Mouse (Mus musculus): ENCODE measurements around the gene Gab2. TPM values are rescaled to one million over a fixed set of nuclear protein-coding genes. Genes with fewer than 3 reads are reported as not detected.

Gene Gab2
- total RNA-seq, 1 experiment from 2014 or later, result 36.3 TPM

DNA sequence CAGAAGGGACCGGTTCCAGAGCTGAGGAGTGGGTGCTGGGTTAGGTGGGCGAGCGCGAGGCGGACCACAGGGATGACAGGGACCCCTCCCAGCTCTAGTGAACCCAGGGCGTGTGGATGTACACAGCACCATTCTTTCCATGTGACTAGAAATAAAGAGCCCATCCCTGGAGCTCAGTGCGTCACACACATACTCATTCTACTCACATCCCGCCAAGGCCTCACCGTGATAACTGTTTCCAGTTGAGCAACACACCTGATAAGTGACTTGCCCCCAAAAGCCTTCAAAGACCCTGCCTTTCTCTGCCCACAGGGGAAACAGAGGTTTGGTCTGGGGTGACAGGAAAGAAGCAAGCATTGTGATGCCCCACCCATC is 251.3 kb downstream of the Gab2 start:
- no peak for ATAC-seq (ENCODE audit: extremely low read depth, insufficient number of reproducible peaks, low FRiP score, poor library complexity, severe bottlenecking)

DNA sequence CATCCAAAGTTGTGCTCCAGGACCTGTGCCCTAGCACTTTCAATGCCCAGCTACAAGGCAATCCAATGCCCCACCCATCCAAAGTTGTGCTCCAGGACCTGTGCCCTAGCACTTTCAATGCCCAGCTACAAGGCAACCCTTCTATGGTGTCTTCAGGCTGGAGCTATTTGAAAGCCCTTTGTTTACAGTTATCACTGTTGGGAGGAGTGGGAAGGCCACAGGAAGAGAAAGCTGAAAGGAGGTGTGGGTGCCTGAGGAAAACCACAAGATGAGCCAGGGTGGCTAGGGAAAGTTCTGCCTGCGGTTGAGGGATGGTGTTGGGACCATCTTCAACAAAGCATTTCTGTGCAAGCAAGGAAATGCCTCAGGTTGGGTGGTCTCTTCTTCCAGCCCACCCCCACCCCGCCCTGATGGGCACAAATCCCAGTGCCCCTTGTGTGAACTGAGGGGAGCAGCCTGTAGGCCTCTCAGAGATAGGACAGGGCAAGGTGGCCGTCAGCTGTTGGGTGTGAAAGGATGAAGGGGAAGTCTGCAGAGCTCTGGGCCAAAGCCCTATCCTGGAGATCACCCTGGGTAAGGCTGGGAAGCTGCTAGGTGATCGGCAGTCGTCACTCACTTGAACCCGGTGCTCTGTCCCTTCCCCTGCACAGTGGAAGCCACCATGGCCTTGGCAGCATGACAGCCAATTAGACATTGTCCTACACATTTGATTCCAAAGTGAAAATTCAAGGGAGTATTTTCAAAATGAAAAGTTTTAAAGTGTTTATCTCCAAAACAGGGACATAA is 251.9 kb downstream of the Gab2 start:
- no peak for ATAC-seq (ENCODE audit: extremely low read depth, insufficient number of reproducible peaks, low FRiP score, poor library complexity, severe bottlenecking)

DNA sequence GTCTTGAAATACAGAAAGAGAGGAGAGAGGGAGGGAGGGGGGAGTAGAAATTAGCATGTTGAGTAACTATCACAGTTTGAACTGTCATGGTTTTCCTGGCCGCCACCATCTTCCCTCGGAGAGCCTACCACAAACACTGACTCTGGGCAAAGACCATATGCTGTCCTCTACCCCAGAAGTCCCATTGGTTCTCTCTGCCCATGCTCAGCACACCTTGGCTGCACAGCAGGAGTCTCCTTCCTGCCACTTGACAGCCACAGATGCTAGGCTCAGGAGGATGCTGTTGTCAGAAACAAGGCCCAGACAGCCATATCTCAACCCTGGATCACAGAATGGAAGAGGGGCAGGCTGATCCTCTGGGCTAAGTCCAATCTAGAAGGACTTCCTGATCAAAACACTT is 253.0 kb downstream of the Gab2 start:
- ATAC-seq (ENCODE audit: extremely low read depth, insufficient number of reproducible peaks, low FRiP score, poor library complexity, severe bottlenecking), result no peak

DNA sequence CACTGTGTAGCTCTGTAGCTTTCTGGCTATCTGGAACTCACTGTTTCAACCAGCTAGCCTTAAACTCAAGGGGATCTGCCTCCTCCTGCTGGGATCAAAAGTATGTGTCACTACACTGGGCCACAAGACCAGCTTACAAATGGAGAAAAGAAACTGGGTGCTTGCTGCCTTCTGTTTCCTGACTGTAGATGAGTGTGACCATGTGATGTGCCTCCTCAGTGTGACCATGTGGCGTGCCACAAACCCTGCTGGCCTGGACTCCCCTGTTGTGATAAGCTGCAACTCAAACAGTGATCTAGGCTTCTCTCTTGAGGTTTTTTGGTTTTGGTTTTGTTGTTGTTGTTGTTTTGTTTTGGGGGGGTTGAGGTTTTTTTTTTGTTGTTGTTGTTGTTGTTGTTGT is 255.3 kb downstream of the Gab2 start:
- no peak for ATAC-seq (ENCODE audit: extremely low read depth, insufficient number of reproducible peaks, low FRiP score, poor library complexity, severe bottlenecking)

DNA sequence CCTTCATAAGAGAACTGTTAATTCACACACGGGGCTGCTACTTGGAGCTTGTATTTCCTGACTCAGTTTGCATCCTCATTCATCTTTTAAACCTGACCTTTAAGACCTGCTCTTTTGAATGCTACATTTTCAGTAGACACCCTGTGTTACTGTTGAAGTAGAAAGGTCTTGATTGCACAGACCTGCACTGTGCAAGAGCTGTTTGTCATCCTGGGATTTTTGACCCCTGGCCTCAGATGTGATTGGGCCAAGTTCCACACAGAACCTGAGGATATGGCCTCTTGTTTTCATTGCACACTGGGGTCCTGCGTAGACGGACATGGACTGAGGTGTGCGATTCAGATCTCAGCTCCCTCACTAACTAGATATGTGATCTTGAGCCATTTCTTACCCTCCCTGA is 257.2 kb downstream of the Gab2 start:
- ATAC-seq (ENCODE audit: extremely low read depth, insufficient number of reproducible peaks, low FRiP score, poor library complexity, severe bottlenecking), result no peak

DNA sequence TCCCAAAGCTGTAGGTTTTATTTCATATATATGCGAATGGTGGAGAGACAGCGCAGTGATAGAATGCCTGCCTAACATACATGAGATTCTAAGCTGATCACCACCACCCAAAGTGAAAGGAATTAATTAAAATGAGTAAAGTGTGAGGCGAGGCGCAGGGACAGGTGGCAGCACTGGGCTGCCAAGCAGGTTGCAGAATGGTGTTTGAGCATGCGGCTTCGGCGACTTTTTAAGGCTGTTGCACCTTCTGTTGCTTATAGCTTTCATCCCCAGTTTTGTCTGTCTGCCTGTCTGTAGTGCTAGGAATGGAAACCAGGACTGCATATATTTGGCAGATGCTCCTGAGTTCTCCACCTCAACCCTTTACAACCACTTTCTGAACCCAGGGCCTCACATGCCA is 258.2 kb downstream of the Gab2 start:
- no peak for ATAC-seq (ENCODE audit: extremely low read depth, insufficient number of reproducible peaks, low FRiP score, poor library complexity, severe bottlenecking)

DNA sequence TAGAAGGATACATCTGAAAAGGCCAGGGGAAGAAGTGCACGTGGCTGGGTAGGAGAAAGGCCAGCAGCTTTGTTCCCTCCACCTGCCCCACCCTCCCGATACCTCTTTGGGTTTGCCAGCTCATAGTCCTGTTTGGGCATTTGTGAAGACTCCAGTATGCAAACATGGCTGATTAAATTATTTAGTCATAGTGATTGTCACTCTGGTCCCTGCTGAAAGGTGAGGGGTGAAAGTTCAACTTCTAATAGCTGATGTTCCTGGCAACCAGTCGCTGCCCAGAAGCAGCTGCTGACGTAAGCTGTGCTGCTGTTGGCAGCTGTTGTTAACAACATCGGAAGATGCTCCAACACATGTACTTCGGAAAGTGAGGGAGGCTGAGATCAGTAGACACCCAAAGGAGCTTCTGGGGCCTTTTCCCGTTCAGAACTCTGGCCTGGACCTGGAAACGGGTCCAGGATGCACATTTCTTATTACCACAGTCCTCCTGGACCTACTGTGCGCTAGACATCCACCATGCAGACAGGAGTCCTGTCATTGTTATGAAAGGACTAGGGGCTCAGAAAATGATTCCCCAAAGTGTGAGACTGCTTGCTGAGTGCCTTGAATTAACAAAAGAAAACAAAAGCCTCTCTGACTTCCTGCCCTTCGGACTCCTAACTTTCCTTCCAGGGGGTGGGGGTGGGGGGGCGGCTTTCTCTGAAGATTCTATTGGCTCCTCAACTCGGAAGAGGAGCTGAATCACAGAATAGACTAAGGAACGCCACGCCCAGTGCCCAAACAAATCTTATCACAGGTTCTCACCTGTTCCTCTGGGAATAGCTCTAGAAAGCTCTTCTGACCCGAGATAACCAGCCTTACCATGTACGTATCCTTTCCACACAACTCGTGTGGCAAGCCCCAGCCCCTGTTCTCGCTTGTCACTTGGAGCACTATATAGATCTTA is 259.8 kb downstream of the Gab2 start:
- ATAC-seq (ENCODE audit: extremely low read depth, insufficient number of reproducible peaks, low FRiP score, poor library complexity, severe bottlenecking), result no peak

DNA sequence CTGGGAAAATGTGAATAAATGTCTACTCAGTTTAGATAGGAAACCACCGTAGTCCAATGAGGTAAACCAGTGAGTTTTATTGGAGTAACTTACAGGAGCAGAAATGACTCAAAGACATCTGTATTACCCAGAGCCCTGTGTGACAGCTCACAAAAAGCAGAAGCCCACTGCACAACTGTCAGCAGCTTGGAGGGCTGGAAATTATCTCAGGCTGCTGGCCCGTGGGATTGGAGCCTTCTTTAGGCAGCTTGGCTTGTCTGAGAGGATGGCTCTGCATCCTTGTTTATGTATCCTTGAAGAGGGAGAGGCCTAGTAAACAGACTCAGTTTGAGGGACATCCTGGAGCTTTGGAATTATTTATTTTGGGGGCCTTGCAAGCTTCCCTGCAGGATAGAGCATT is 261.6 kb downstream of the Gab2 start:
- ATAC-seq (ENCODE audit: extremely low read depth, insufficient number of reproducible peaks, low FRiP score, poor library complexity, severe bottlenecking), result no peak

DNA sequence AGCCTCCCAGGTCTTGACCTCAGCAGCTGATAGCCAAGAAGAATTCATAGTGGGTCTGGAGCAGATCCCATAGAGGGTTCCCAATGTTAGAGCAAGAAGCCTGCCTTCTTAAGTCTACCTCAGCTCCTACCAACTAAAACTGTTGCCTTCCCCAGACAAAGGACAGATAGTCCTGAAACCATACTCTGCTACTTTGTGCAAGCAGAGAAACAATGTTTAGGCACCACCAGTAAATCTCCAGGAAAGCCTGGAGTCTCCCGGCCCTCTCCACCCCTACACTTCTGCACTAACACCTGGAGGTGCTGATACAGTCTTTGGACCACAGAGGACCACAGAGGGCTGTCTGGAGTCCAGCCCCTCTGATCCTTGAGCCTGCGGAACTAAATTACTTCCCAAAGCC is 263.3 kb downstream of the Gab2 start:
- no peak for ATAC-seq (ENCODE audit: extremely low read depth, insufficient number of reproducible peaks, low FRiP score, poor library complexity, severe bottlenecking)

DNA sequence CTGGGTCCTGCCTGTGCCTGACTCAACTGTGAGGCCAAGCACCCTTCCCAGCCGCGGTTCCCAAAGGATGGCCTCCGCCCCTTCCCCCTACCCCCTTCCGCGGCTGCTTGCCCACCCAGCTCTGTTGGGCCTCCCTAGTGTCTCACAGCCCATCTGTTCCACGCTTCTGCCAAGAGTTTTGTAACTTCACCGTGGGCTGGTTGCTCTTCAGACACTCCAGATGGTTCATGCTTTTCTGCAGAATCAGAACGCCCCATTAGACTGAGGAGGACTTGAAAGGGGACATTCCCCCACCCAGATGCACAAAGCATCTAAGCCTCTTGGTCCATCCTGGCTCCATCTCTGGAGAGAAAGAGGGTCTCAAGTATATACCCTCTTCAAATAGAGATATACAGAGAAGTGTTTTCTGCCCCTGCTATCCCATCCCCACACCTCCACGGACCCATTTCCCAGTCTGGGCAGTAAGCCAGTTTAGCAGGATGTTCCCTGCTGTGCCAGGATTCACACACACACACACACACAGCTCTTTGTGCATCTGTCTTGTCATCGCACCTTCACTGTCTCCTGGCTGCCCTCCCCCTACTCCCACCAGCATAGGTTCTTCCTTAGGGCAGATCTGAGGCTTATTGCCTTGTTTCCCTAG is 264.0 kb downstream of the Gab2 start:
- no peak for ATAC-seq (ENCODE audit: extremely low read depth, insufficient number of reproducible peaks, low FRiP score, poor library complexity, severe bottlenecking)

DNA sequence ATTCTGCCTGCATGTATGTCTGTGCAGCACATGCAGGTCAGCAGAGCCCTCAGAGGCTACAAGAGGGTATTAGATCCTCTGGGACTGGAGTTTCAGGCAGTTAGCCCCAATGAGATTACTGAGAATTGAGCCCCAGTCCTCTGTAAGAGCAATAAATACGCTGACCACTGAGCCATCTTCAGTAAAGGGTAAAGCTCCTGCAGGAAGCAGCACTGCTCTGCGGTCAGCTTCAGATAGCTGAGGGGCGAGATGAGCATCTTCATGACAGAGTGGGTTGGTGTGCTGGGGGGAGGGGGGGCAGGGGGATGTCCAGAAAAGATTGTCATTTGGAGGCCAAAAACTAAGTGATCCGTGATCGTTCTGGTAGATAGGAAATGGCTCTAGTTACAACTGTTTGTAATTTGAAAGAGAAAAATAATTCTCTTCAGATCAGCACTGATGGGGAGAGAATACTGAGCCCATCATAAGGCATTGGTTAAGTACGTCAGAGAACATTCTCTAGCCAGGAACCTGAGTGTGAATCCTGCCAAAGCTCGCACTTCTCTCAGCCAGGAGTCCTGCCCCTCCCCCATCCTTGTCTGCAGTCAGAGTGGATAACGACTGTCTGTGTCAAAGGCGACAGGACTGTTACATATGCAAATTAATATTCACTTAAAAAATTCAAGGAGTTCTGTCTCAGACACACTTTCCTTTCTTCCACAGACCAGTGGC is 264.9 kb downstream of the Gab2 start:
- no peak for ATAC-seq (ENCODE audit: extremely low read depth, insufficient number of reproducible peaks, low FRiP score, poor library complexity, severe bottlenecking)

DNA sequence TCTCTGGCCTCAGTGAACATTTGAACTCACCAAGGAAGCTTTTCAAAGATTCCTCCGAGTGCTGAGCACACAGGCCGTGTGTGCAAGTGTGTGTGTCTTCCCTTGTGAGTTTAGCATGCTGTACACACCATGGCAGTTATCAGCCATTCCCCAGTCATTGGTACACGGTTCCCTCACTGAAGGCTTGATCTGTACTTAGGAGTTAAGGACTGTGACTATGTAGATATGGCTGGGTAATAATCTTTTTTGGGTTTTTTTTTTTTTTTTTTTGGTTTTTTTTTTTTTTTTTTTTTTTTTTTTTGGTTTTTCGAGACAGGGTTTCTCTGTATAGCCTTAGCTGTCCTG is 265.4 kb downstream of the Gab2 start:
- no peak for ATAC-seq (ENCODE audit: extremely low read depth, insufficient number of reproducible peaks, low FRiP score, poor library complexity, severe bottlenecking)

DNA sequence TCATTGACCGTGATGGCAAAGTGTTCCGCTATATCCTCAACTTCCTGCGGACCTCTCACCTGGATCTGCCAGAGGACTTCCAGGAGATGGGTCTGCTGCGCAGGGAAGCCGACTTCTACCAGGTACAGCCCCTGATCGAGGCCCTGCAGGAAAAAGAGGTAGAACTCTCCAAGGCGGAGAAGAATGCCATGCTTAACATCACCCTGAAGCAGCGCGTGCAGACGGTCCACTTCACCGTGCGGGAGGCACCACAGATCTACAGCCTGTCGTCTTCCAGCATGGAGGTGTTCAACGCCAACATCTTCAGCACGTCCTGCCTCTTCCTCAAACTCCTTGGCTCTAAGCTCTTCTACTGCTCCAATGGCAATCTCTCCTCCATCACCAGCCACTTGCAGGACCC is 266.1 kb downstream of the Gab2 start:
- ATAC-seq (ENCODE audit: extremely low read depth, insufficient number of reproducible peaks, low FRiP score, poor library complexity, severe bottlenecking), result no peak

DNA sequence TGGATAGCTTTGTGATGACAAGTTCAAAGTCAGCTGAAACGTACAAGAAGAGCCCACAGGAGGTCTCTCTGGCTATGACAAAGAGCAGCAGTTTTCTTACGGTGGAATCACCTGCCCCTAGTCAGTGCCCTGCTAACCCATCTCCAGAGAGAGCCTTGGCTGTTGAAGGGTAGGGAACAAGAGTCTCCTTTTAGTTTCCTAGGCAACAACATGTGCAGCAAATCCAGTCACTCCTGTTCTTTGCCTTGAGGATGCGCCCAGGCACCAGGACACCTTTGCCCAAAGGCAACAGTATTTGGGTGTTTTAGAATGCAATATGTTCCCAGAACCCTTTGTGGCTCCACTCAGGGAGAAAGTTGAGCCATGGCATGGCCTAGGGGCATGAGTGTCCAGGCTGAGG is 266.9 kb downstream of the Gab2 start:
- no peak for ATAC-seq (ENCODE audit: extremely low read depth, insufficient number of reproducible peaks, low FRiP score, poor library complexity, severe bottlenecking)

DNA sequence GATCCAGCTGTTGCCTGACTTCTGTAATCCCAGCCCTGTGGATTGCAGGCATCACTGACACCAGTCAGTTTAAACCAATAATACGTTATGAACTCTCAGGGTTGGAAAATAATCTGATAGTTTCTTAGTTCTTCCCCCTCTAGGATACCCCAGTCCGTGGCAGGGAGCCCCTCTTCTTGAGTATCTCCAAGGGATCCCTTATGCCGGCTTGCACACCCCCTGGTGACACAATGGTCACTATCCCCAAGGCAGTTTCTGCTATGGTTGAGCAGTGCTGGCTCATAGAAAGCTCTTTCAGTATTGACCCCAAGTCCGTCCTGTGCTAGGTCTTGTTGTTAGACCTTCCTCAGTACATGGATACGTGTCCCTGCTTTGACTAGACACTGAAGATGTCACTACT is 267.4 kb downstream of the Gab2 start:
- no peak for ATAC-seq (ENCODE audit: extremely low read depth, insufficient number of reproducible peaks, low FRiP score, poor library complexity, severe bottlenecking)

DNA sequence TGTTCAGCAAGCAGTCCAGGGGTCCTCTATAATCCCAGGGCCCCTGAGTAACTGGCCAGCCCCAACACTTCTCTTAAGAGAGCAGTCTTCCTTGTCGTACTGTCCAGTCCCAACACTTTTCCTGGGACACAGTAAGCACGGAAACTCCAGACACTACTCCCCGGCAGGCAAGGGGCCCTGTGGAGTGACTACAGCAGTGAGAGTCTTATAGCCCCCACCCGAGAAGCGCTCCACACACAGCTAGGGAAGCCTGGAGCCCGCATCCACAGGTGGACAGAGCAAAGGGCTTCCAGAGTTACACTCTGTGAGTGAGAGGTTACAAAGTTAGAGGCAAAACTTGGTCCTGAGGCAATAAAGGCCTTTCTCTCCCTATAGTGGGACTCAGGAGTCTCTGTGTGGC is 268.1 kb downstream of the Gab2 start:
- no peak for ATAC-seq (ENCODE audit: extremely low read depth, insufficient number of reproducible peaks, low FRiP score, poor library complexity, severe bottlenecking)

DNA sequence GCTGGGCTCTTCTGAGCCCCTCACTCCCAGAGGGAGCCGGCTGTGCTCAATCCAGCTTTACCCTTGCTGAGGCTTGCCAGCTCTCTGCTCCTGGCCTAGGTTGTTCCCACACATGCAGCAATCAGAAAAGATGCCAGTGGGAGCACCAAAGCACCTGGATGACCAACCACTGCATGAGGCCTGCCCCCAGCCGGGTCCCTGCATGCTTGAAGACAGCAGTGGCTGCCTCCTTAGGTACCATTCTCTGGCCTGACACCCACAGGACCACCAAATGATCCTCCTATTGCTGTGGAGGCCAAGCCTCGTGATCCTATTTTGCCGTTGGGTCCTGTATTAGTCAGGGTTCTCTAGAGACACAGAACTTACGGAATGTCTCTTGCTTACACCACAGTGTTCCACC is 269.5 kb downstream of the Gab2 start:
- ATAC-seq (ENCODE audit: extremely low read depth, insufficient number of reproducible peaks, low FRiP score, poor library complexity, severe bottlenecking), result no peak

DNA sequence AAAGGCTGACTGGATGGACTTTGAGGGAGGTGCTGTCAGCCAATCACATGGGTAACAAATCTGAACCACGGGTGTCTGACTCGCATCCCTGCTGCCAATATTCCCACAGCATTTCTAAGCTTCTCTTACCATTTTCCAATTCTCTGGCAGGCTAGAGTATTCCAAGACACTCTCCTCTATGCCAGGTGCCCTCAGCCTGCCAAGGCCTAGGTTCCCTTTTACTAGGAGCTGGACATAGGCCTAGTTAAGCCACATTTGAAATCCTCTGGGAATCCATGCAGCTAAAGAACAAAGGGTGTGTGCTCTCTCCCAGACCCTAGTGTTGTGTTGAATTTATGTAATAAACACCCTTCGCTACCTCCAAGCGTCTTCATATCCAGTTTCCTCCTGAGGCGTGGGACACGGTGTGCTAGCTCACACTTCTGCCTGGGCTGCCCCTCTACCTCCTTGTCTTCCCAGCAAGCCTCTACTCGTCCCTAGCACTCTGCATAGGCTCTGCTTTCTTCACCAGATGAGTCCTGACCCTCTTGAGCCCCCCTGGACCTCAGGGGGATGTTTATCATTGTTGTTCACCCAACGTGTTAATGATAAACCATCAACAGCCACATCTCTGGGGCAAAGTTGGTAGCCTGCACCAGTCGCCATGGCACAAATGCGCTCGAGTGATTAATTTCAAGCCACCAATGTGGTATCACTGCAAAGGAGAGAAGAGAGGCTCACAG is 270.6 kb downstream of the Gab2 start:
- ATAC-seq (ENCODE audit: extremely low read depth, insufficient number of reproducible peaks, low FRiP score, poor library complexity, severe bottlenecking), result no peak

DNA sequence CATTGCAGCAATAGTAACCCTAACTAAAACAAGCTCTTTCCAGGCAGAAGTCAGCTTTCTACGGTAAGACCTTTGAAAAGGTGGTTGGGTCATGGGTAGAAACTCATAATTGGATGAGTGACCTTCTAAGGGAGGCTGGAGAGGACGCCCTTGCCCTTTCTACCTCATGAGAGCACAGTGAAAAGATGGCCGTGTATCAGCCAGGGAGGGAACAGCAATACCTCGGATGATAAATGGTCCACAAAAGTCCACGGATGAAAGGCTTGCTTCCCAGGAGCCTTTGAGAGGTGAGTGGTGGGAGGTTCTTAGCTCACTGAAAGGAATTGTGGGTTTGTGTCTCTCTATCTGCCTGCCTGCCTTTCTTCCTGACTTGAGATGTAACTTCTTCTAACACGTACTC is 272.0 kb downstream of the Gab2 start:
- no peak for ATAC-seq (ENCODE audit: extremely low read depth, insufficient number of reproducible peaks, low FRiP score, poor library complexity, severe bottlenecking)
